Comparison of ENCODE assay signal across 8 mouse cellular contexts in genomic region chr3:40893816-40894258, GRCm38 (mm10). TPM values are rescaled to one million over a fixed set of nuclear protein-coding genes. Genes with fewer than 3 reads are reported as not detected.
DNase-seq lines count a peak whose midpoint lies in the region; ATAC-seq and TF ChIP-seq lines count a peak whose summit lies in the region.
"Not testable (repeated sequence)": the region's sequence is repeated elsewhere in the genome, so short reads cannot be mapped to it uniquely, and the experiment has no call there.

No protein-coding gene starts in this region.

- H3K27me3 ChIP-seq in heart, embryonic 10.5 days (ENCODE audit: insufficient read depth, poor library complexity, severe bottlenecking); kidney, embryonic 15.5 days: not testable (repeated sequence)

- H3K4me3 ChIP-seq in bone marrow macrophage, adult 2 months (ENCODE audit: insufficient read depth, low read length) = peak overlapping the region; percentile 62
- peak overlapping the region; percentile 69 for H3K4me3 ChIP-seq in embryonic fibroblast, embryonic 13.5 days (ENCODE audit: insufficient read depth, low read length)
- H3K4me3 ChIP-seq in heart, embryonic 10.5 days = peak overlapping the region; percentile 66
- peak overlapping the region; percentile 59 for H3K4me3 ChIP-seq in kidney, embryonic 15.5 days (replicated peaks)

- not testable (repeated sequence) for H3K9me3 ChIP-seq in heart, embryonic 10.5 days; kidney, embryonic 15.5 days (replicated peaks)

- peak overlapping the region; percentile 78 for H3K4me2 ChIP-seq in kidney, embryonic 15.5 days

- H3K36me3 ChIP-seq in heart, embryonic 10.5 days; kidney, embryonic 15.5 days: not testable (repeated sequence)

- not testable (repeated sequence) for H3K27ac ChIP-seq in bone marrow macrophage, adult 2 months (ENCODE audit: insufficient read depth, low read depth, low read length)
- peak overlapping the region; percentile 30; the same call in 1 of the 2 replicates for H3K27ac ChIP-seq in embryonic fibroblast, embryonic 13.5 days (ENCODE audit: insufficient read depth, low read length)
- H3K27ac ChIP-seq in heart, embryonic 10.5 days = peak overlapping the region; percentile 79
- peak overlapping the region; percentile 77 for H3K27ac ChIP-seq in kidney, embryonic 15.5 days

- TF ChIP-seq POLR2A in bone marrow macrophage, adult 2 months (IDR thresholded peaks at IDR 0.05; ENCODE audit: borderline replicate concordance, low read depth, low read length); embryonic fibroblast, embryonic 13.5 days (IDR thresholded peaks at IDR 0.05; ENCODE audit: low read depth, low read length): not testable (repeated sequence)

- DNase-seq in A20 (ENCODE audit: low read depth, low spot score) = peak; percentile 98
- peak; percentile 100 for DNase-seq in heart, embryonic 10.5 days (ENCODE audit: low spot score)
- DNase-seq in liver = peak; percentile 99
- peak; percentile 98 to 99 for DNase-seq in spleen, postnatal 4 days (ENCODE audit: low spot score in 2 of 2)

- not testable (repeated sequence) for TF ChIP-seq CTCF in bone marrow macrophage, adult 2 months (IDR thresholded peaks at IDR 0.05; ENCODE audit: low read depth, low read length)
- TF ChIP-seq CTCF in embryonic fibroblast, embryonic 13.5 days (IDR thresholded peaks at IDR 0.05; ENCODE audit: borderline replicate concordance, insufficient read depth, low read length) = peak; percentile 38; the same call in 1 of the 2 replicates

- ATAC-seq in kidney, embryonic 15.5 days (replicated peaks; ENCODE audit: low FRiP score) = peak; percentile 100
- ATAC-seq in monocyte, adult 5-6 weeks (replicated peaks; ENCODE audit: insufficient number of reproducible peaks, low FRiP score, low TSS enrichment, poor library complexity, severe bottlenecking) = peak; percentile 96

- H3K9ac ChIP-seq in kidney, embryonic 15.5 days = peak overlapping the region; percentile 39

- H3K4me1 ChIP-seq in bone marrow macrophage, adult 2 months (ENCODE audit: control insufficient read depth, insufficient read depth, low read length); embryonic fibroblast, embryonic 13.5 days (ENCODE audit: control insufficient read depth, insufficient read depth, low read length); heart, embryonic 10.5 days; kidney, embryonic 15.5 days: not testable (repeated sequence)

- under 1% methylated on average over 38 of the region's 38 CpGs for WGBS in heart, embryonic 10.5 days
- under 1% methylated on average over 37 of the region's 38 CpGs for WGBS in kidney, embryonic 15.5 days

RNA-seq across cellular contexts. Expression of gene 1700034I23Rik, which starts 8.5 kb away (rescaled TPM):
- not detected in 2 replicates for polyA plus RNA-seq in bone marrow macrophage, adult 2 months (2012; ENCODE audit: insufficient read depth, insufficient read length, missing spikeins)
- polyA plus RNA-seq in embryonic fibroblast, embryonic 13.5 days (2011; ENCODE audit: insufficient read length, low read depth, missing spikeins) = not detected in 2 replicates
- polyA plus RNA-seq in heart, embryonic 10.5 days (2016; fragmentation: Nextera tagmentation; extraction: Ambion mirVana) = 0.05 and 0.21 TPM in 2 replicates
- polyA plus RNA-seq in kidney, embryonic 15.5 days (2015; fragmentation: Nextera tagmentation; extraction: Ambion mirVana) = 0.10 and 0.35 TPM in 2 replicates
- not detected in 3 replicates for total RNA-seq in monocyte, adult 5-6 weeks (2017)

RNA-seq across cellular contexts. Expression of gene Abhd18, which starts 47.1 kb away (rescaled TPM):
- 5.6 and 7.4 TPM in 2 replicates for polyA plus RNA-seq in bone marrow macrophage, adult 2 months (2012; ENCODE audit: insufficient read depth, insufficient read length, missing spikeins)
- 4.4 and 5.5 TPM in 2 replicates for polyA plus RNA-seq in embryonic fibroblast, embryonic 13.5 days (2011; ENCODE audit: insufficient read length, low read depth, missing spikeins)
- 8.8 and 12.2 TPM in 2 replicates for polyA plus RNA-seq in heart, embryonic 10.5 days (2016; fragmentation: Nextera tagmentation; extraction: Ambion mirVana)
- polyA plus RNA-seq in kidney, embryonic 15.5 days (2015; fragmentation: Nextera tagmentation; extraction: Ambion mirVana) = 8.7 and 10.2 TPM in 2 replicates
- total RNA-seq in monocyte, adult 5-6 weeks (2017) = 4.1 to 7.1 TPM (median 6.8 TPM) in 3 replicates

RNA-seq across cellular contexts. Expression of gene Mfsd8, which starts 47.2 kb away (rescaled TPM):
- polyA plus RNA-seq in bone marrow macrophage, adult 2 months (2012; ENCODE audit: insufficient read depth, insufficient read length, missing spikeins) = 9.1 and 9.5 TPM in 2 replicates
- 8.2 and 8.7 TPM in 2 replicates for polyA plus RNA-seq in embryonic fibroblast, embryonic 13.5 days (2011; ENCODE audit: insufficient read length, low read depth, missing spikeins)
- 5.2 TPM in 2 replicates for polyA plus RNA-seq in heart, embryonic 10.5 days (2016; fragmentation: Nextera tagmentation; extraction: Ambion mirVana)
- polyA plus RNA-seq in kidney, embryonic 15.5 days (2015; fragmentation: Nextera tagmentation; extraction: Ambion mirVana) = 6.7 and 7.1 TPM in 2 replicates
- total RNA-seq in monocyte, adult 5-6 weeks (2017) = 2.6 to 10.7 TPM (median 8.4 TPM) in 3 replicates

RNA-seq across cellular contexts. Expression of gene Larp1b, which starts 55.8 kb away (rescaled TPM):
- 7.0 and 7.9 TPM in 2 replicates for polyA plus RNA-seq in bone marrow macrophage, adult 2 months (2012; ENCODE audit: insufficient read depth, insufficient read length, missing spikeins)
- polyA plus RNA-seq in embryonic fibroblast, embryonic 13.5 days (2011; ENCODE audit: insufficient read length, low read depth, missing spikeins) = 19.3 and 19.6 TPM in 2 replicates
- 5.8 and 8.8 TPM in 2 replicates for polyA plus RNA-seq in heart, embryonic 10.5 days (2016; fragmentation: Nextera tagmentation; extraction: Ambion mirVana)
- 8.3 and 10.1 TPM in 2 replicates for polyA plus RNA-seq in kidney, embryonic 15.5 days (2015; fragmentation: Nextera tagmentation; extraction: Ambion mirVana)
- 22.7 to 32.9 TPM (median 28.8 TPM) in 3 replicates for total RNA-seq in monocyte, adult 5-6 weeks (2017)
